Mouse (Mus musculus) liver, embryonic 12.5 days (tissue): Measurements from ENCODE around the gene Eml3. TPM values are rescaled to one million over a fixed set of nuclear protein-coding genes. Genes with fewer than 3 reads are reported as not detected.
"Not testable (repeated sequence)": the region's sequence is repeated elsewhere in the genome, so short reads cannot be mapped to it uniquely, and the experiment has no call there.

ENCODE experiments used
- ATAC-seq: fragments of 200-750 bp; cut with Nextera tagmentation; 2 replicates; pipeline ENCODE4 v1.8.0; 2017; ENCODE audit warnings: moderate number of reproducible peaks, mild to moderate bottlenecking, moderate library complexity
- H3K27ac ChIP-seq: fragments of 300-500 bp; sonication (generic); 2 replicates; pipeline ENCODE4 v1.5.1; 2016; ENCODE audit warnings: mild to moderate bottlenecking
- H3K27me3 ChIP-seq: fragments of 300-500 bp; sonication (generic); replicated peaks from 2 replicates; pipeline ENCODE4 v1.6.1; 2016; ENCODE audit warnings: mild to moderate bottlenecking, moderate library complexity
- H3K36me3 ChIP-seq: fragments of 300-500 bp; sonication (generic); 2 replicates; pipeline ENCODE4 v1.6.1; 2016; ENCODE audit warnings: mild to moderate bottlenecking, moderate library complexity
- H3K4me1 ChIP-seq: fragments of 300-500 bp; sonication (generic); 2 replicates; pipeline ENCODE4 v1.6.1; 2016
- H3K4me2 ChIP-seq: fragments of 300-500 bp; sonication (generic); 2 replicates; pipeline ENCODE4 v1.6.1; 2016; ENCODE audit warnings: mild to moderate bottlenecking, moderate library complexity
- H3K4me3 ChIP-seq: fragments of 300-500 bp; sonication (generic); 2 replicates; pipeline ENCODE4 v1.5.1; 2016; ENCODE audit warnings: mild to moderate bottlenecking, moderate library complexity
- H3K9ac ChIP-seq: fragments of 300-500 bp; sonication (generic); 2 replicates; pipeline ENCODE4 v1.6.1; 2016; ENCODE audit warnings: mild to moderate bottlenecking, moderate library complexity
- H3K9me3 ChIP-seq: fragments of 300-500 bp; sonication (generic); replicated peaks from 2 replicates; pipeline ENCODE4 v1.6.1; 2016; ENCODE audit warnings: mild to moderate bottlenecking, moderate library complexity
- WGBS: fragments of 180-500 bp; shearing (Covaris S2); methylation state at CpG from one replicate; pipeline ENCODE4 v1.1.7; 2016; ENCODE audit not compliant: insufficient replicate concordance; 5-methylcytosine and 5-hydroxymethylcytosine counted together
- polyA plus RNA-seq: library from polyadenylated mRNA; unstranded; fragments of >200 nt; fragmentation: Nextera tagmentation; extraction: Ambion mirVana; gene quantifications from 2 replicates; pipeline ENCODE4 v1.2.1, GENCODE M21; 2016

Eml3 gene
- polyA plus RNA-seq, 1 experiment from 2014 or later, result 21.3 TPM

GRCm38 (mm10) chr19:8896231-8896630, 33.1 kb upstream of the Eml3 start:
- peaks cover 46% of the 10 kb centered on the region for H3K36me3 ChIP-seq
- 79% methylated on average over 5 of the region's 5 CpGs for WGBS
- peak overlapping the region; percentile 96 for H3K9ac ChIP-seq
- H3K4me1 ChIP-seq, result peaks cover 82% of the 10 kb centered on the region
- not testable (repeated sequence) for H3K27me3 ChIP-seq, ATAC-seq, H3K4me3 ChIP-seq, H3K9me3 ChIP-seq
- H3K4me2 ChIP-seq, result peak overlapping the region; percentile 82
- peak overlapping the region; percentile 90 for H3K27ac ChIP-seq

DNA sequence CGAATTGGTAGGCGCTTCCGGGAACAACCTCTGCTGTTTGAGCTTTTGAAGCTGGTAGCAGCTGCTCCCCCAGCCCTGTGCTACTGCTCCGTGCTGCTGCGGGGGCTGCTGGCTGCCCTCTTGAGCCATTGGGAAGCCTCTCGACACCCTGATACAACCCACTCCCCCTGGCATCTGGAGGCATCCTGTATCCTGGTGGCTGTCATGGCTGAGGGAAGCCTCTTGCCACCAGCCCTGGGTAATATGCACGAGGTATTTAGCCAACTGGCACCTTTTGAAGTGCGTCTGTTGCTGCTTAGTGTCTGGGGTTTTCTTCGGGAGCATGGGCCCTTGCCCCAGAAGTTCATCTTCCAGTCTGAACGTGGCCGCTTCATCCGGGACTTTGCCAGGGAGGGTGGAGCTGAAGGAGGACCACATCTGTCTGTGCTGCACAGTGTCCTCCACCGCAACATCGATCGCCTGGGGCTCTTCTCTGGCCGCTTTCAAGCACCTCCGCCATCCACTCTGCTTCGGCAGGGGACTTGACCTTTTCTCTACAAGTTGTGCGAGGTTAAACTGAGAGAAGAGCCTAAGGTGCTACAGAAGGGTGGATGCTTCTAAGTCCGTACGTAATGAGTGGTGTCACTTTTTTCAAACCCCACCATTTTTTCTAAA, 32.0 kb upstream of the Eml3 start:
- Histone ChIP-seq H3K4me2 (peak overlapping the region; percentile 82), H3K27ac (peak overlapping the region; percentile 90), H3K4me3 (peak overlapping the region; percentile 90), H3K4me1 (peaks cover 71% of the 10 kb centered on the region), H3K9ac (peak overlapping the region; percentile 96), H3K36me3 (peaks cover 49% of the 10 kb centered on the region)
- not testable (repeated sequence) for H3K27me3 ChIP-seq, H3K9me3 ChIP-seq
- ATAC-seq, result peak; percentile 50
- WGBS, result 33% methylated on average over 21 of the region's 21 CpGs

GRCm38 (mm10) chr19:8897865-8898495, 31.4 kb upstream of the Eml3 start, which contains the start of gene Ganab:
Ganab (plus strand) TSS chr19:8898071.
- ATAC-seq, result peak; percentile 98

GRCm38 (mm10) chr19:8898576-8898975, 30.8 kb upstream of the Eml3 start:
- no peak for ATAC-seq
- H3K4me2 ChIP-seq, result peak overlapping the region; percentile 82
- peaks cover 64% of the 10 kb centered on the region for H3K4me1 ChIP-seq

More at GRCm38 (mm10) chr19:8897865-8898495, 31.4 kb upstream of the Eml3 start, which contains the start of gene Ganab:
- H3K36me3 ChIP-seq, result peaks cover 55% of the 10 kb centered on the region
- WGBS, result under 1% methylated on average over 53 of the region's 53 CpGs
- H3K4me3 ChIP-seq, result peak within 1 kb of the TSS; percentile 90
- peak within 1 kb of the TSS; percentile 96 for H3K9ac ChIP-seq
- H3K27me3 ChIP-seq, result no peaks in the 10 kb centered on the region
- H3K4me1 ChIP-seq, result peaks cover 67% of the 10 kb centered on the region
- H3K9me3 ChIP-seq, result no peaks in the 10 kb centered on the region
- peak within 1 kb of the TSS; percentile 90 for H3K27ac ChIP-seq
- H3K4me2 ChIP-seq, result peak within 1 kb of the TSS; percentile 82

GRCm38 (mm10) chr19:8899079-8899478, 30.3 kb upstream of the Eml3 start:
- no peak for ATAC-seq
- peak overlapping the region; percentile 89 for H3K27ac ChIP-seq
- peak overlapping the region; percentile 82 for H3K4me2 ChIP-seq
- peaks cover 66% of the 10 kb centered on the region for H3K36me3 ChIP-seq
- H3K9me3 ChIP-seq, result no peaks in the 10 kb centered on the region
- H3K4me1 ChIP-seq, result peaks cover 59% of the 10 kb centered on the region
- 41% methylated on average over 3 of the region's 3 CpGs for WGBS
- H3K9ac ChIP-seq, result peak overlapping the region; percentile 96
- H3K4me3 ChIP-seq, result peak overlapping the region; percentile 90
- H3K27me3 ChIP-seq, result no peaks in the 10 kb centered on the region

More at GRCm38 (mm10) chr19:8898576-8898975, 30.8 kb upstream of the Eml3 start:
- Histone ChIP-seq H3K9me3 (no peaks in the 10 kb centered on the region), H3K4me3 (peak overlapping the region; percentile 90), H3K9ac (peak overlapping the region; percentile 96), H3K27me3 (no peaks in the 10 kb centered on the region), H3K27ac (peak overlapping the region; percentile 89), H3K36me3 (peaks cover 61% of the 10 kb centered on the region)
- 2% methylated on average over 13 of the region's 13 CpGs for WGBS

- Histone ChIP-seq H3K9me3 (no peaks in the 10 kb centered on the region), H3K4me3 (no peak overlapping the region), H3K4me1 (peaks cover 24% of the 10 kb centered on the region), H3K27ac (no peak overlapping the region), H3K9ac (no peak overlapping the region), H3K4me2 (no peak overlapping the region), H3K36me3 (peaks cover 82% of the 10 kb centered on the region), H3K27me3 (no peaks in the 10 kb centered on the region)
- WGBS, result 87% methylated on average over 5 of the region's 5 CpGs
- no peak for ATAC-seq
These were observed 25.9 kb upstream of the Eml3 start for GRCm38 (mm10) chr19:8903412-8903811.

- no peak for ATAC-seq
- Histone ChIP-seq H3K27me3 (no peaks in the 10 kb centered on the region), H3K36me3 (peaks cover 100% of the 10 kb centered on the region), H3K27ac (no peak overlapping the region), H3K4me3 (no peak overlapping the region), H3K9ac (no peak overlapping the region), H3K4me1 (no peaks in the 10 kb centered on the region), H3K9me3 (no peaks in the 10 kb centered on the region), H3K4me2 (no peak overlapping the region)
- WGBS, result 89% methylated on average over 6 of the region's 6 CpGs
These were observed 20.8 kb upstream of the Eml3 start for GRCm38 (mm10) chr19:8908531-8908930.

GRCm38 (mm10) chr19:8911810-8912209, 17.5 kb upstream of the Eml3 start:
- H3K9ac ChIP-seq, result no peak overlapping the region
- peaks cover 100% of the 10 kb centered on the region for H3K36me3 ChIP-seq
- ATAC-seq, result no peak
- H3K4me3 ChIP-seq, result no peak overlapping the region
- no peak overlapping the region for H3K4me2 ChIP-seq
- no peaks in the 10 kb centered on the region for H3K9me3 ChIP-seq
- no peak overlapping the region for H3K27ac ChIP-seq
- H3K27me3 ChIP-seq, result no peaks in the 10 kb centered on the region
- H3K4me1 ChIP-seq, result no peaks in the 10 kb centered on the region
- WGBS, result 90% methylated on average over 5 of the region's 5 CpGs

- no peaks in the 10 kb centered on the region for H3K27me3 ChIP-seq
- no peak overlapping the region for H3K4me2 ChIP-seq
- H3K4me1 ChIP-seq, result peaks cover 8% of the 10 kb centered on the region; the same call in 1 of the 2 replicates
- no peaks in the 10 kb centered on the region for H3K9me3 ChIP-seq
- H3K36me3 ChIP-seq, result peaks cover 80% of the 10 kb centered on the region
- 92% methylated on average over 3 of the region's 3 CpGs for WGBS
- ATAC-seq, result no peak
- no peak overlapping the region for H3K9ac ChIP-seq
- no peak overlapping the region for H3K4me3 ChIP-seq
- H3K27ac ChIP-seq, result no peak overlapping the region
These were observed 15.1 kb upstream of the Eml3 start for GRCm38 (mm10) chr19:8914212-8914611.

DNA sequence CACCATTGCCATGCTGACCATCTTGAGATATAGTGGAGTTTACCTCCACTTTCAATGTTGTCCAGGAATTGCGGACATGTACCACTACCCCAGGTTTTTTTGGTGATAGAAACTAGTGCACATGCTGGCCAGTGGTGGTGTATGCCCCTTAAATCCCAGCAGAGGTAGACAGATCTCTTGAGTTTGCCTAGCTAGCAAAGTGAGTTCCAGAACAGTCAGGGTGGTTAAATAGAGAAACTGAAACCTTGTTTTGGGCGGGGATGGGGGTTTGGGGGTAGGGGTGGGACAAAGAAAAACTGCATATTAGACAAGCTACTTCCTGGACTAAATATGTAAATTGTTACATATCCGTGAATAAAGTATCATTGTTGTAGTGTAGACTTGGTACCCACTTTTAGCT, 10.4 kb upstream of the Eml3 start:
- Histone ChIP-seq H3K27me3 (no peaks in the 10 kb centered on the region), H3K4me1 (peaks cover 46% of the 10 kb centered on the region), H3K36me3 (peaks cover 51% of the 10 kb centered on the region), H3K9me3 (no peaks in the 10 kb centered on the region), H3K27ac (peak overlapping the region; percentile 95; the same call in 1 of the 2 replicates), H3K4me3 (no peak overlapping the region), H3K9ac (no peak overlapping the region), H3K4me2 (no peak overlapping the region)
- ATAC-seq, result no peak
- 73% methylated on average over 3 of the region's 3 CpGs for whole genome bisulfite sequencing

GRCm38 (mm10) chr19:8919684-8920072, 9.7 kb upstream of the Eml3 start:
- peak overlapping the region; percentile 90 for H3K9ac ChIP-seq
- WGBS, result 64% methylated on average over 6 of the region's 6 CpGs
- ATAC-seq, result no peak
- H3K4me2 ChIP-seq, result peak overlapping the region; percentile 87
- peaks cover 50% of the 10 kb centered on the region for H3K36me3 ChIP-seq
- H3K27me3 ChIP-seq, result no peaks in the 10 kb centered on the region
- no peaks in the 10 kb centered on the region for H3K9me3 ChIP-seq
- peak overlapping the region; percentile 87 for H3K4me3 ChIP-seq
- peak overlapping the region; percentile 95 for H3K27ac ChIP-seq
- peaks cover 48% of the 10 kb centered on the region for H3K4me1 ChIP-seq

GRCm38 (mm10) chr19:8920073-8920736, 9.1 kb upstream of the Eml3 start, which contains the start of gene B3gat3:
B3gat3 (plus strand) TSS chr19:8920374.
- Histone ChIP-seq H3K27me3 (no peaks in the 10 kb centered on the region), H3K9me3 (no peaks in the 10 kb centered on the region), H3K36me3 (peaks cover 47% of the 10 kb centered on the region), H3K27ac (peak within 1 kb of the TSS; percentile 95), H3K4me3 (peak within 1 kb of the TSS; percentile 87), H3K9ac (peak within 1 kb of the TSS; percentile 90), H3K4me2 (peak within 1 kb of the TSS; percentile 87), H3K4me1 (peaks cover 48% of the 10 kb centered on the region)
- ATAC-seq, result peak; percentile 95
- WGBS, result 2% methylated on average over 49 of the region's 50 CpGs
